Mouse (Mus musculus) embryonic facial prominence, embryonic 15.5 days (tissue): ENCODE data around the gene Lrriq4. TPM values are rescaled to one million over a fixed set of nuclear protein-coding genes. Genes with fewer than 3 reads are reported as not detected.

Experiments used
- ATAC-seq: fragments of 200-750 bp; cut with Nextera tagmentation; 2 replicates; pipeline ENCODE4 v1.8.0; 2017; ENCODE audit warnings: low read depth, moderate TSS enrichment; ENCODE audit not compliant: insufficient number of reproducible peaks, low FRiP score, low TSS enrichment
- H3K27ac ChIP-seq: fragments of 300-500 bp; sonication (generic); replicated peaks from 2 replicates; pipeline ENCODE4 v1.5.1; 2015; ENCODE audit warnings: mild to moderate bottlenecking, inconsistent platforms
- H3K27me3 ChIP-seq: fragments of 300-500 bp; sonication (generic); 2 replicates; pipeline ENCODE4 v1.6.1; 2015; ENCODE audit warnings: inconsistent platforms
- H3K36me3 ChIP-seq: fragments of 300-500 bp; sonication (generic); 2 replicates; pipeline ENCODE4 v1.6.1; 2015; ENCODE audit warnings: mild to moderate bottlenecking, inconsistent platforms
- H3K4me1 ChIP-seq: fragments of 300-500 bp; sonication (generic); 2 replicates; pipeline ENCODE4 v1.6.1; 2015; ENCODE audit warnings: inconsistent platforms
- H3K4me2 ChIP-seq: fragments of 300-500 bp; sonication (generic); replicated peaks from 2 replicates; pipeline ENCODE4 v1.6.1; 2015; ENCODE audit warnings: mild to moderate bottlenecking, inconsistent platforms
- H3K4me3 ChIP-seq: fragments of 300-500 bp; sonication (generic); replicated peaks from 2 replicates; pipeline ENCODE4 v1.5.1; 2015; ENCODE audit warnings: mild to moderate bottlenecking, inconsistent platforms
- H3K9ac ChIP-seq: fragments of 300-500 bp; sonication (generic); 2 replicates; pipeline ENCODE4 v1.6.1; 2015; ENCODE audit warnings: inconsistent platforms
- H3K9me3 ChIP-seq: fragments of 300-500 bp; sonication (generic); replicated peaks from 2 replicates; pipeline ENCODE4 v1.6.1; 2016; ENCODE audit warnings: inconsistent platforms
- WGBS: fragments of 180-500 bp; shearing (Covaris S2); methylation state at CpG from one replicate; pipeline ENCODE4 v1.1.7; 2015; 5-methylcytosine and 5-hydroxymethylcytosine counted together
- polyA plus RNA-seq: library from polyadenylated mRNA; unstranded; fragments of >200 nt; fragmentation: Nextera tagmentation; extraction: Ambion mirVana; gene quantifications from 2 replicates; pipeline ENCODE4 v1.2.1, GENCODE M21; 2015

The Lrriq4 gene
- polyA plus RNA-seq, 1 experiment from 2014 or later, result not detected

GRCm38 (mm10) chr3:30608999-30609398 lies 35.3 kb upstream of the Lrriq4 start:
- no peak for ATAC-seq
- Histone ChIP-seq H3K9ac (no peak overlapping the region), H3K4me2 (no peak overlapping the region), H3K27me3 (no peaks in the 10 kb centered on the region), H3K27ac (no peak overlapping the region), H3K4me1 (no peaks in the 10 kb centered on the region; the same call in 1 of the 2 replicates), H3K36me3 (peaks cover 64% of the 10 kb centered on the region), H3K9me3 (no peaks in the 10 kb centered on the region), H3K4me3 (no peak overlapping the region)
- WGBS, result 87% methylated on average over 3 of the region's 3 CpGs

GRCm38 (mm10) chr3:30610930-30611329 lies 33.4 kb upstream of the Lrriq4 start:
- no peak overlapping the region for H3K9ac ChIP-seq
- 83% methylated on average over 4 of the region's 4 CpGs for WGBS
- H3K36me3 ChIP-seq, result peaks cover 73% of the 10 kb centered on the region
- no peaks in the 10 kb centered on the region for H3K9me3 ChIP-seq
- no peak overlapping the region for H3K4me3 ChIP-seq
- no peaks in the 10 kb centered on the region for H3K4me1 ChIP-seq
- H3K27me3 ChIP-seq, result no peaks in the 10 kb centered on the region
- H3K4me2 ChIP-seq, result no peak overlapping the region
- no peak overlapping the region for H3K27ac ChIP-seq
- ATAC-seq, result no peak

GRCm38 (mm10) chr3:30620132-30620531 lies 24.2 kb upstream of the Lrriq4 start:
- no peak for ATAC-seq
- Histone ChIP-seq H3K27ac (no peak overlapping the region), H3K4me3 (no peak overlapping the region), H3K36me3 (peaks cover 38% of the 10 kb centered on the region), H3K9ac (no peak overlapping the region), H3K9me3 (no peaks in the 10 kb centered on the region), H3K27me3 (no peaks in the 10 kb centered on the region), H3K4me1 (no peaks in the 10 kb centered on the region), H3K4me2 (no peak overlapping the region)
- 72% methylated on average over 8 of the region's 8 CpGs for WGBS

GRCm38 (mm10) chr3:30633681-30634080 lies 10.6 kb upstream of the Lrriq4 start:
- no peak overlapping the region for H3K9ac ChIP-seq
- no peak overlapping the region for H3K4me2 ChIP-seq
- H3K4me1 ChIP-seq, result no peaks in the 10 kb centered on the region
- no peak overlapping the region for H3K27ac ChIP-seq
- 53% methylated on average over 3 of the region's 3 CpGs for WGBS
- no peaks in the 10 kb centered on the region for H3K27me3 ChIP-seq
- no peak for ATAC-seq
- no peaks in the 10 kb centered on the region for H3K36me3 ChIP-seq
- H3K9me3 ChIP-seq, result no peaks in the 10 kb centered on the region
- no peak overlapping the region for H3K4me3 ChIP-seq

GRCm38 (mm10) chr3:30635629-30636028 lies 8.7 kb upstream of the Lrriq4 start:
- Histone ChIP-seq H3K4me3 (no peak overlapping the region), H3K4me2 (no peak overlapping the region), H3K9ac (no peak overlapping the region), H3K9me3 (no peaks in the 10 kb centered on the region), H3K36me3 (no peaks in the 10 kb centered on the region), H3K27me3 (no peaks in the 10 kb centered on the region), H3K4me1 (no peaks in the 10 kb centered on the region), H3K27ac (no peak overlapping the region)
- 80% methylated on average over 4 of the region's 4 CpGs for WGBS
- no peak for ATAC-seq

GRCm38 (mm10) chr3:30646761-30647160 lies 2.5 kb downstream of the Lrriq4 start:
- Histone ChIP-seq H3K9ac (no peak overlapping the region), H3K36me3 (no peaks in the 10 kb centered on the region), H3K4me3 (no peak overlapping the region), H3K4me2 (no peak overlapping the region), H3K27me3 (peaks cover 17% of the 10 kb centered on the region), H3K27ac (no peak overlapping the region), H3K4me1 (peaks cover 17% of the 10 kb centered on the region), H3K9me3 (no peaks in the 10 kb centered on the region)
- ATAC-seq, result no peak
- WGBS, result 28% methylated on average over 8 of the region's 8 CpGs

GRCm38 (mm10) chr3:30647440-30648090 lies 3.3 kb downstream of the Lrriq4 start, which contains the start of gene Lrrc34:
Gene Lrrc34, minus strand, starts transcription at chr3:30647869.
- Histone ChIP-seq H3K4me2 (peak within 1 kb of the TSS; percentile 55), H3K9me3 (no peaks in the 10 kb centered on the region), H3K27ac (no peak within 1 kb of the TSS), H3K27me3 (peaks cover 17% of the 10 kb centered on the region), H3K4me3 (peak within 1 kb of the TSS; percentile 40), H3K9ac (no peak within 1 kb of the TSS), H3K4me1 (peaks cover 17% of the 10 kb centered on the region), H3K36me3 (no peaks in the 10 kb centered on the region)
- 3% methylated on average over 25 of the region's 25 CpGs for WGBS
- peak; percentile 61 for ATAC-seq

GRCm38 (mm10) chr3:30648466-30648865 lies 4.2 kb downstream of the Lrriq4 start:
- ATAC-seq, result no peak
- WGBS, result 86% methylated on average over 2 of the region's 2 CpGs
- Histone ChIP-seq H3K27ac (no peak overlapping the region), H3K9ac (no peak overlapping the region), H3K4me2 (no peak overlapping the region), H3K4me3 (no peak overlapping the region), H3K9me3 (no peaks in the 10 kb centered on the region), H3K36me3 (no peaks in the 10 kb centered on the region), H3K4me1 (peaks cover 17% of the 10 kb centered on the region), H3K27me3 (peaks cover 17% of the 10 kb centered on the region)

- Histone ChIP-seq H3K9ac (no peak overlapping the region), H3K4me2 (peak overlapping the region; percentile 66), H3K9me3 (no peaks in the 10 kb centered on the region), H3K4me1 (peaks cover 17% of the 10 kb centered on the region), H3K27me3 (peaks cover 17% of the 10 kb centered on the region), H3K4me3 (peak overlapping the region; percentile 29), H3K36me3 (no peaks in the 10 kb centered on the region), H3K27ac (no peak overlapping the region)
- ATAC-seq, result no peak; the same call in 1 of the 2 replicates
- under 1% methylated on average over 41 of the region's 41 CpGs for WGBS
These were observed 5.9 kb downstream of the Lrriq4 start for GRCm38 (mm10) chr3:30650062-30650841.

- Histone ChIP-seq H3K9ac (no peak overlapping the region), H3K9me3 (no peaks in the 10 kb centered on the region)
- 78% methylated on average over 5 of the region's 5 CpGs for WGBS
These were observed 11.6 kb downstream of the Lrriq4 start for GRCm38 (mm10) chr3:30655937-30656336.

GRCm38 (mm10) chr3:30658486-30658885 lies 14.2 kb downstream of the Lrriq4 start:
- Histone ChIP-seq H3K4me3 (no peak overlapping the region), H3K4me1 (no peaks in the 10 kb centered on the region), H3K9ac (no peak overlapping the region), H3K27me3 (no peaks in the 10 kb centered on the region), H3K9me3 (no peaks in the 10 kb centered on the region), H3K36me3 (no peaks in the 10 kb centered on the region), H3K27ac (no peak overlapping the region), H3K4me2 (no peak overlapping the region)
- WGBS, result 82% methylated on average over 9 of the region's 9 CpGs
- no peak for ATAC-seq

More at GRCm38 (mm10) chr3:30655937-30656336, 11.6 kb downstream of the Lrriq4 start:
- H3K4me3 ChIP-seq, result no peak overlapping the region
- no peak overlapping the region for H3K27ac ChIP-seq
- no peaks in the 10 kb centered on the region for H3K27me3 ChIP-seq
- no peaks in the 10 kb centered on the region for H3K4me1 ChIP-seq
- no peaks in the 10 kb centered on the region for H3K36me3 ChIP-seq
- H3K4me2 ChIP-seq, result no peak overlapping the region
- ATAC-seq, result no peak
